Mouse (Mus musculus) midbrain, embryonic 11.5 days (tissue): ENCODE results near the gene Wdr72. TPM values are rescaled to one million over a fixed set of nuclear protein-coding genes. Genes with fewer than 3 reads are reported as not detected.
A peak's percentile ranks its signal among the peaks of the same experiment; 100 is the strongest.

ENCODE experiments used
- ATAC-seq: fragments of 200-750 bp; cut with Nextera tagmentation; 2 replicates; pipeline ENCODE4 v1.8.0; 2017; ENCODE audit warnings: moderate TSS enrichment, moderate library complexity; ENCODE audit not compliant: low FRiP score
- DNase-seq: peaks from one replicate; pipeline ENCODE4 v3.0.0; 2015; ENCODE audit warnings: low spot score; ENCODE audit errors: missing footprints
- H3K27ac ChIP-seq: fragments of 300-500 bp; sonication (generic); 2 replicates; pipeline ENCODE4 v1.5.1; 2014; ENCODE audit warnings: low read depth, low read length
- H3K27me3 ChIP-seq: fragments of 300-500 bp; sonication (generic); 2 replicates; pipeline ENCODE4 v1.6.1; 2014; ENCODE audit warnings: mild to moderate bottlenecking, low read length, moderate library complexity, mixed read lengths; ENCODE audit not compliant: control insufficient read depth, insufficient read depth
- H3K36me3 ChIP-seq: fragments of 300-500 bp; sonication (generic); 2 replicates; pipeline ENCODE4 v1.6.1; 2014; ENCODE audit warnings: mild to moderate bottlenecking, low read length, moderate library complexity, mixed read lengths; ENCODE audit not compliant: control insufficient read depth, insufficient read depth
- H3K4me1 ChIP-seq: fragments of 300-500 bp; sonication (generic); 2 replicates; pipeline ENCODE4 v1.6.1; 2014; ENCODE audit warnings: low read length; ENCODE audit not compliant: control insufficient read depth, insufficient read depth
- H3K4me2 ChIP-seq: fragments of 300-500 bp; sonication (generic); 2 replicates; pipeline ENCODE4 v1.6.1; 2014; ENCODE audit warnings: mild to moderate bottlenecking, moderate library complexity
- H3K4me3 ChIP-seq: fragments of 300-500 bp; sonication (generic); 2 replicates; pipeline ENCODE4 v1.5.1; 2014; ENCODE audit warnings: low read depth, low read length
- H3K9ac ChIP-seq: fragments of 300-500 bp; sonication (generic); 2 replicates; pipeline ENCODE4 v1.6.1; 2014; ENCODE audit warnings: low read length
- H3K9me3 ChIP-seq: fragments of 300-500 bp; sonication (generic); 2 replicates; pipeline ENCODE4 v1.6.1; 2016; ENCODE audit warnings: low read length; ENCODE audit not compliant: control insufficient read depth
- WGBS: fragments of 180-500 bp; shearing (Covaris S2); extraction: QIAGEN DNeasy Blood & Tissue Kit; methylation state at CpG from one replicate; pipeline ENCODE4 v1.1.7; 2014; 5-methylcytosine and 5-hydroxymethylcytosine counted together
- polyA plus RNA-seq: library from polyadenylated mRNA; unstranded; fragments of >200 nt; fragmentation: Nextera tagmentation; extraction: Ambion mirVana; gene quantifications from 2 replicates; pipeline ENCODE4 v1.2.1, GENCODE M21; 2014

Wdr72 gene
- polyA plus RNA-seq, 1 experiment from 2014 or later, result 0.90 TPM

DNA sequence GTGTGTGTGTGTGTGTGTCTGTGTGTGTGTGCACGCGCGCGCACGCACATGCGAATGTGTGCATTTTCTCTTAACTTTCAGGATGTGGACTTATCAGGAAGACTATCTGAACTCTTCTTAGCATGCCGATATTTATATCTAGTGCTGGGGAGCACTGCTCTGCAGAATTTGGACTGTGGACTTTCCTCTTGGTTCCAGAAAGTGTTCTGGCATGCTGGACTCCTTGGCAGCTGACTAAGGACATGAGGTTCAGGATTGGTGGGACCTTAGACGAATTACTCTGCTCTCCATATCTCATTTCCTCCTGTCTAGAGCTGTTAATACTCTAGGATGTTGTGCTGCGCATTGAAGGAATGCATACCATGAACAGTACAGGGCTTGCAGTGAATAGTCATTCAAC lies 2.4 kb downstream of the Wdr72 start:
- no peaks in the 10 kb centered on the region for H3K27me3 ChIP-seq
- no peak overlapping the region for H3K4me2 ChIP-seq
- H3K4me3 ChIP-seq, result no peak overlapping the region
- no peaks in the 10 kb centered on the region for H3K9me3 ChIP-seq
- no peak overlapping the region for H3K27ac ChIP-seq
- ATAC-seq (no peak), DNase-seq (no peak)
- 94% methylated on average over 9 of the region's 9 CpGs for WGBS
- no peaks in the 10 kb centered on the region for H3K36me3 ChIP-seq
- no peak overlapping the region for H3K9ac ChIP-seq
- peaks cover 5% of the 10 kb centered on the region; the same call in 1 of the 2 replicates for H3K4me1 ChIP-seq

DNA sequence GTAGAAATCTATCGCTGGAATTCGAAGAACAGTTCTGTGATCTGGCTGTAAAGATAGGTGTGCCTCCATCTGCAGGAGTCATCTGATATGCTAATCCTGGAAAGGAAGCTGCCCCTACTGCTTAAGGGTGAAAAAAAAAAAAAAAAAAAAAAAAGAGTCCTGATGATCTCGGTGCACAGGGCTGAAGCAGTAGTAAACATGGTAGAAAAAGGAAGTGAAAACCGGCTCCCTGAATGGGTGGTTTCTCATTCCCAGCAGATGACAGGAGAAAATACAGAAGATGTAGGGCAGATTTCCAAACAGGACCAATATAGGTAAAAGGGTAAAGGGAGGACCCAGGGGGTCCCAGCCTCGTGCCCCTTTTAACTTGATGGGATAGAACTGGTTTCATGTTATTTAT lies 16.1 kb downstream of the Wdr72 start:
- 65% methylated on average over 5 of the region's 5 CpGs for WGBS
- no peak overlapping the region for H3K9ac ChIP-seq
- no peaks in the 10 kb centered on the region for H3K36me3 ChIP-seq
- no peak overlapping the region for H3K27ac ChIP-seq
- H3K4me3 ChIP-seq, result no peak overlapping the region
- H3K27me3 ChIP-seq, result no peaks in the 10 kb centered on the region
- no peak overlapping the region for H3K4me2 ChIP-seq
- DNase-seq (no peak), ATAC-seq (no peak)
- no peaks in the 10 kb centered on the region for H3K9me3 ChIP-seq
- no peaks in the 10 kb centered on the region; the same call in 1 of the 2 replicates for H3K4me1 ChIP-seq

DNA sequence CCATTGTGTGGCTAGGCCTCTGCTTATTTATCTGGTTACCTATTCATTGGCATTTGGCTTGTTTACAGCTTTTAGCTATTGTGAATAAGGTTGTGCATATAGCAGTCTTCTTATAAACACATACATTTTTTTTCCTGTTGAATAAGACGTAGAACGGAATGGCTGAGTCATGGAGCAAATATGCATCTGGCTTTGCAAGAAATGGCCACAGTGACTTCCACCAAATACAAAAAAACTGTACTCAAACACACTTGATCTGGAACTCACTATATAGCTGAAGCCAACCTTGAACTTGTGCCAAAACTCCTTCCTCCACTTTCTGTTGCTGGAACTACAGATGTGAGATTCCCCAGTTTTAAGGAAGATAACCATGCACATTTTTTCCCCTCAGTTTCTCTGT lies 23.9 kb downstream of the Wdr72 start:
- Histone ChIP-seq H3K4me3 (no peak overlapping the region), H3K27ac (no peak overlapping the region), H3K4me2 (no peak overlapping the region), H3K4me1 (no peaks in the 10 kb centered on the region), H3K9me3 (no peaks in the 10 kb centered on the region), H3K9ac (no peak overlapping the region), H3K27me3 (no peaks in the 10 kb centered on the region), H3K36me3 (no peaks in the 10 kb centered on the region)
- ATAC-seq (no peak), DNase-seq (peak; percentile 57)
- WGBS, result 86% methylated on average over 2 of the region's 2 CpGs

DNA sequence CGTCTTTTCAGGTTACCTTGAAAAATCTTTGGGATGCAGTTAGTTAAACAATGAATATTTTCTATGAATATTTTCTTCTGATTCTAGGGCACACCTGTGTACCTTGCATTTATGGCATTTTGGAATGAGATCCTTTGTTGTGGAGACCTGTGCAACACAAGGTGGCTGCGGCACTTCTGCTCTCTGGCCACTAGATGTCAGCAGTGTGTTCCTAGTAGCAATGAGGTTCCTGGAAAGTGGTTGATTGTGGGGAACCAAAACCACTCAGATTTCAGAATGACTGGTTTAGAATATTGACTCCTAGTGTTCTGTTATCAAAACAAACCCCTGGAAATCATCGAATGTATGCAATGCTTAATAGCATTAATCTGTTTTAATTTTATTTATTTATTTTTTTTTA lies 31.7 kb downstream of the Wdr72 start:
- WGBS, result 4% methylated on average over 3 of the region's 3 CpGs
- ATAC-seq, result peak; percentile 65; the same call in 1 of the 2 replicates
- peak; percentile 93 for DNase-seq
- Histone ChIP-seq H3K27me3 (no peaks in the 10 kb centered on the region), H3K4me1 (no peaks in the 10 kb centered on the region; the same call in 1 of the 2 replicates), H3K36me3 (no peaks in the 10 kb centered on the region), H3K4me3 (no peak overlapping the region), H3K9me3 (no peaks in the 10 kb centered on the region), H3K27ac (no peak overlapping the region), H3K4me2 (no peak overlapping the region), H3K9ac (no peak overlapping the region)

DNA sequence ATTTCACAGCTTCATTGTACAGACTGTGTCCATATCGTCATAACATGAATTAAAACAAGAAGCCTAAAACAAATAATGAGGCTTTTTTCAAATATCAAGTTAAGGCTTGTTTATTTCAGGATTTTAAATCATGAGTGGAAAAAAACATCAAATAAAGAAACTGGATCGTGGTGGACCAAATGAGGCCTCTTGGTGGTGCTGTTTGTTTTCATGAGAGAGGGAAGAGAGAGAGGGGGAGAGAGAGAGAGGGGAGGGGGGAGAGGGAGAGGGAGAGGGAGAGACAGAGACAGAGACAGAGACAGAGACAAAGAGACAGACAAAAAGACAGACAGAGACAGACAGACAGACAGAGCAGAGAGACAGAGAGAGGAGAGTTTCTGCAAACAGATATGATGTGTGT lies 32.5 kb downstream of the Wdr72 start:
- WGBS, result 50% methylated on average over 2 of the region's 2 CpGs
- DNase-seq, result no peak

DNA sequence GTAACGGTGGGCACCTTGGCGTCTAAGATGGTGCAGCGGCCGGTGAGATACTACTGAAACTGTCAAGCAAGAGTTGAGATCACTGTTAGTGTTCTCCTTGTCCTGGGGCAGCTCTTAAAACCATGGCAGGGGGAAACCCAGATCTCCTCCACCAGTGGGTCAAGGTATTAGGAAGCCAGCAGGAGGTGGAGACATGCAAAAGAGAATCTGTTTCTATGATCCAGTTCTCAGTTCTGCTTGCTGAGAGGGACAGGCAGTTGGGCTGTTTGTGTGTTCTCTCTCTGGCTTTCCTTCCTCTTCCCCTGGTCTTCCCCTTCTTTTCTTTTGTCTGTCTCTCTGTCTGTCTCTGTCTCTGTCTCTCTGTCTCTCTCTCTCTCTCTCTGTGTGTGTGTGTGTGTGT lies 35.0 kb downstream of the Wdr72 start:
- 95% methylated on average over 4 of the region's 4 CpGs for WGBS

More for the DNA sequence above, 32.5 kb downstream of the Wdr72 start:
- H3K4me1 ChIP-seq, result no peaks in the 10 kb centered on the region; the same call in 1 of the 2 replicates
- H3K9ac ChIP-seq, result no peak overlapping the region
- H3K9me3 ChIP-seq, result no peaks in the 10 kb centered on the region
- H3K36me3 ChIP-seq, result no peaks in the 10 kb centered on the region
- no peak for ATAC-seq
- no peaks in the 10 kb centered on the region for H3K27me3 ChIP-seq
- no peak overlapping the region for H3K27ac ChIP-seq
- no peak overlapping the region for H3K4me3 ChIP-seq
- H3K4me2 ChIP-seq, result no peak overlapping the region

DNA sequence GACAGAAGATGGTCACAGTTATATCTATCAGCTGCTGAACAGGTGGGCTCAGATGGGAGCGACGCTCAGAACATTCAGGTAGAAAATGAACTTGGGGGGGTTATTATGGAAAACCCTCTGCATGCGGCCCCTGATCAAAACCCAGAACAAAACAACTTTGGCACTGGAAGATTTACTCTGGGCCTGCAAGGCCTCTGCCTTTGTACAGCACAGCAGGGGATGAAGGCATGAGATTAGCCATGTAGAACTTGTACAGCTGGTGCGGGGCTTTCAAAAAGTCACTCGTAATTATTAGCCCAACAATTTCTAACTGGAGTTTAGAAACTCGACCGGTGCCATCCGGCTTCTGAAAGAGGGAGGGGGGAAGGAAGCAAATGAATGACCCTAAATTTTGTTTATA lies 38.1 kb downstream of the Wdr72 start:
- 17% methylated on average over 8 of the region's 8 CpGs for WGBS
- Histone ChIP-seq H3K4me2 (peak overlapping the region; percentile 10; the same call in 1 of the 2 replicates), H3K27ac (no peak overlapping the region), H3K4me1 (peaks cover 6% of the 10 kb centered on the region; the same call in 1 of the 2 replicates), H3K9ac (no peak overlapping the region), H3K4me3 (no peak overlapping the region), H3K36me3 (no peaks in the 10 kb centered on the region), H3K27me3 (no peaks in the 10 kb centered on the region), H3K9me3 (no peaks in the 10 kb centered on the region)
- ATAC-seq, result peak; percentile 59
- peak; percentile 89 for DNase-seq

More for the DNA sequence above, 35.0 kb downstream of the Wdr72 start:
- H3K27me3 ChIP-seq, result no peaks in the 10 kb centered on the region
- ATAC-seq (no peak), DNase-seq (no peak)
- no peak overlapping the region for H3K4me2 ChIP-seq
- H3K4me1 ChIP-seq, result peaks cover 6% of the 10 kb centered on the region; the same call in 1 of the 2 replicates
- H3K27ac ChIP-seq, result no peak overlapping the region
- no peaks in the 10 kb centered on the region for H3K36me3 ChIP-seq
- H3K4me3 ChIP-seq, result no peak overlapping the region
- no peaks in the 10 kb centered on the region for H3K9me3 ChIP-seq
- no peak overlapping the region for H3K9ac ChIP-seq

DNA sequence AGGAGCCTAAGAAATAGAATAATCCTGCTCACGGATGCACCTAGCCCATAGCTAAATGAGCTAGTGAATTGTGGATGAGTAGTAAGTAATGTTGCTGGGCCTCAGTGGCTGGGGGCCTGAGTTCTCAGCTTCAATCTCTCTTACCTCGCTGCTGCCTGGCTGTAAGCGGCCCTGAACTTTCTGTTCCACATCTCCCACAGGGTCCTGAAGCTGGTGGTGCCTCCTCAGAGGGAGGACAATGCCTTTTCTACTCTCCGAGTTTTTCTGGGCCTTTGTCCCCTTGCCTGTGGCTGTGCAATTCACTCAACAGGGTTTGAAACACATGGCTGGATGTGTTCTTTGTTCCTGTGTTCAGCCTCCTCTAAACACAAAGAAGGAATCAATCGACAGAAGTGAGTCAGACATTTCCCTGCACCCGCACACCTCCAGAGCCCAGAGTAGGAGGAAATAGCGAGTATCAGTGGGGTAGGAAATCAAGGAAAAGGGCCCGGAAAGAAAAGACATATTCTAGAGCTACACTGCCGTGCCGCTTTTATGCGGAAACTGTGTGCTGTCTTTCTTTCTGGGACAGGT lies 50.3 kb downstream of the Wdr72 start:
- Histone ChIP-seq H3K9ac (peak overlapping the region; percentile 1; the same call in 1 of the 2 replicates), H3K4me1 (peaks cover 5% of the 10 kb centered on the region; the same call in 1 of the 2 replicates), H3K4me2 (no peak overlapping the region), H3K27me3 (no peaks in the 10 kb centered on the region), H3K4me3 (no peak overlapping the region), H3K9me3 (no peaks in the 10 kb centered on the region), H3K27ac (no peak overlapping the region; the same call in 1 of the 2 replicates), H3K36me3 (no peaks in the 10 kb centered on the region)
- DNase-seq (peak; percentile 90), ATAC-seq (no peak)
- WGBS, result 57% methylated on average over 11 of the region's 11 CpGs

DNA sequence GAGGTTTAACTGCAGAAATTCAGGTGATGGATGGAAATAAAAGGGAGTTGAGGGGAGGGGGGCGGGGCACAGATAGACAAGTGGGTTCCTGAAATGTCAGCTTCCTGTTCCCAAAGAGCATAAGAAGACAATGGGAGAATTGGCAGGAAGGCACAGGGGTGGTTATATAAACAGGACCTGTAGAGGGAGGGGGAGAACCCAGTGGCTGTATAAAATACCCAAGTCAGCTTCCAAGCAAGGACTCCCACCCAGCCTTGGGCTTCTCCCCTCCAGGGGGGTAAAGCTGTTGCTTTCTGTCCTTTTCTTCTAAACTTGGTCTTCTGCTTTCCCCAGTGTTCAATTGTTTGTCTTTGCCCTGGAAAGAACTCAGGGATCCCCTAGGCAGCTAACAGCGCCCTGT lies 55.5 kb downstream of the Wdr72 start:
- DNase-seq, result no peak
- H3K9me3 ChIP-seq, result no peaks in the 10 kb centered on the region
- 0 out of 2 replicates have a peak, but pooled peaks cover 2% of the 10 kb centered on the region for H3K4me1 ChIP-seq
- H3K36me3 ChIP-seq, result no peaks in the 10 kb centered on the region
- no peak overlapping the region for H3K27ac ChIP-seq
- no peak overlapping the region for H3K4me2 ChIP-seq
- no peaks in the 10 kb centered on the region for H3K27me3 ChIP-seq
- ATAC-seq, result no peak
- no peak overlapping the region for H3K4me3 ChIP-seq
- H3K9ac ChIP-seq, result no peak overlapping the region
- WGBS, result 94% methylated on average over 2 of the region's 2 CpGs
